Mouse (Mus musculus) liver, embryonic 11.5 days (tissue): ENCODE results near the gene Slc6a20a. TPM values are rescaled to one million over a fixed set of nuclear protein-coding genes. Genes with fewer than 3 reads are reported as not detected.

Source experiments
- ATAC-seq: fragments of 200-750 bp; cut with Nextera tagmentation; replicated peaks from 2 replicates; pipeline ENCODE4 v1.8.0; 2017; ENCODE audit warnings: moderate number of reproducible peaks, mild to moderate bottlenecking, moderate TSS enrichment, moderate library complexity; ENCODE audit not compliant: low FRiP score
- DNase-seq: peaks from one replicate; pipeline ENCODE4 v3.0.0-alpha.2; 2017; ENCODE audit warnings: low spot score
- H3K27ac ChIP-seq: fragments of 300-500 bp; sonication (generic); 2 replicates; pipeline ENCODE4 v1.5.1; 2014; ENCODE audit warnings: mild to moderate bottlenecking, low read depth, low read length, control low read depth
- H3K27me3 ChIP-seq: fragments of 300-500 bp; sonication (generic); replicated peaks from 2 replicates; pipeline ENCODE4 v1.6.1; 2014; ENCODE audit warnings: low read length, mixed read lengths; ENCODE audit not compliant: control insufficient read depth, insufficient read depth
- H3K36me3 ChIP-seq: fragments of 300-500 bp; sonication (generic); 2 replicates; pipeline ENCODE4 v1.6.1; 2014; ENCODE audit warnings: mild to moderate bottlenecking, low read length, moderate library complexity, mixed read lengths; ENCODE audit not compliant: control insufficient read depth, insufficient read depth
- H3K4me1 ChIP-seq: fragments of 300-500 bp; sonication (generic); replicated peaks from 2 replicates; pipeline ENCODE4 v1.6.1; 2014; ENCODE audit warnings: low read length, mixed read lengths; ENCODE audit not compliant: control insufficient read depth, insufficient read depth
- H3K4me2 ChIP-seq: fragments of 300-500 bp; sonication (generic); 2 replicates; pipeline ENCODE4 v1.6.1; 2014; ENCODE audit warnings: mild to moderate bottlenecking, control low read depth, moderate library complexity
- H3K4me3 ChIP-seq: fragments of 300-500 bp; sonication (generic); 2 replicates; pipeline ENCODE4 v1.5.1; 2014; ENCODE audit warnings: low read depth, low read length, control low read depth
- H3K9ac ChIP-seq: fragments of 300-500 bp; sonication (generic); 2 replicates; pipeline ENCODE4 v1.6.1; 2014; ENCODE audit warnings: low read depth, low read length, control low read depth
- H3K9me3 ChIP-seq: fragments of 300-500 bp; sonication (generic); 2 replicates; pipeline ENCODE4 v1.6.1; 2016; ENCODE audit warnings: low read length, inconsistent platforms, mixed read lengths; ENCODE audit not compliant: control insufficient read depth
- WGBS: fragments of 180-500 bp; shearing (Covaris S2); extraction: QIAGEN DNeasy Blood & Tissue Kit; methylation state at CpG from one replicate; pipeline ENCODE4 v1.1.7; 2014; 5-methylcytosine and 5-hydroxymethylcytosine counted together
- polyA plus RNA-seq: library from polyadenylated mRNA; unstranded; fragments of >200 nt; fragmentation: Nextera tagmentation; extraction: Ambion mirVana; gene quantifications from 2 replicates; pipeline ENCODE4 v1.2.1, GENCODE M21; 2014

Gene Slc6a20a
- polyA plus RNA-seq, 1 experiment from 2014 or later: 0.14 TPM

- no peak for ATAC-seq
- Histone ChIP-seq H3K4me1 (no peaks in the 10 kb centered on the region), H3K4me2 (no peak overlapping the region), H3K27ac (no peak overlapping the region), H3K4me3 (no peak overlapping the region), H3K27me3 (no peaks in the 10 kb centered on the region), H3K9ac (no peak overlapping the region), H3K9me3 (no peaks in the 10 kb centered on the region), H3K36me3 (no peaks in the 10 kb centered on the region)
- DNase-seq: no peak
- 59% methylated on average over 4 of the region's 4 CpGs for WGBS
Observed at GRCm38 (mm10) chr9:123651369-123651768, 27.3 kb downstream of the Slc6a20a start.

GRCm38 (mm10) chr9:123649785-123650511, 28.7 kb downstream of the Slc6a20a start:
- Histone ChIP-seq H3K4me2 (no peak overlapping the region), H3K27me3 (no peaks in the 10 kb centered on the region), H3K36me3 (no peaks in the 10 kb centered on the region), H3K9me3 (no peaks in the 10 kb centered on the region), H3K27ac (no peak overlapping the region), H3K4me3 (no peak overlapping the region), H3K4me1 (no peaks in the 10 kb centered on the region), H3K9ac (no peak overlapping the region)
- 69% methylated on average over 2 of the region's 2 CpGs for WGBS
- ATAC-seq: no peak
- DNase-seq: no peak

GRCm38 (mm10) chr9:123640106-123640505, 38.6 kb downstream of the Slc6a20a start:
- H3K4me1 ChIP-seq: no peaks in the 10 kb centered on the region

GRCm38 (mm10) chr9:123638668-123639089, 40.0 kb downstream of the Slc6a20a start:
- Histone ChIP-seq H3K27ac (no peak overlapping the region), H3K9ac (no peak overlapping the region), H3K9me3 (no peaks in the 10 kb centered on the region), H3K36me3 (no peaks in the 10 kb centered on the region), H3K4me3 (no peak overlapping the region), H3K4me2 (no peak overlapping the region), H3K27me3 (no peaks in the 10 kb centered on the region), H3K4me1 (no peaks in the 10 kb centered on the region)
- WGBS: 50% methylated on average over 1 of the region's 1 CpGs
- no peak for DNase-seq
- ATAC-seq: peak; percentile 57; the same call in 1 of the 2 replicates

More at GRCm38 (mm10) chr9:123640106-123640505, 38.6 kb downstream of the Slc6a20a start:
- WGBS: 60% methylated on average over 1 of the region's 1 CpGs
- no peaks in the 10 kb centered on the region for H3K9me3 ChIP-seq
- no peak overlapping the region for H3K4me2 ChIP-seq
- ATAC-seq (no peak), DNase-seq (no peak)
- H3K27me3 ChIP-seq: no peaks in the 10 kb centered on the region
- H3K9ac ChIP-seq: no peak overlapping the region
- H3K27ac ChIP-seq: no peak overlapping the region
- H3K36me3 ChIP-seq: no peaks in the 10 kb centered on the region
- H3K4me3 ChIP-seq: no peak overlapping the region

- ATAC-seq: no peak; the same call in 1 of the 2 replicates
Observed at GRCm38 (mm10) chr9:123638231-123638630, 40.5 kb downstream of the Slc6a20a start.

GRCm38 (mm10) chr9:123636771-123637170, 41.9 kb downstream of the Slc6a20a start:
- H3K9me3 ChIP-seq: no peaks in the 10 kb centered on the region
- no peak for DNase-seq
- no peak overlapping the region for H3K4me3 ChIP-seq
- H3K4me2 ChIP-seq: no peak overlapping the region
- H3K27ac ChIP-seq: no peak overlapping the region
- H3K4me1 ChIP-seq: no peaks in the 10 kb centered on the region
- WGBS: 61% methylated on average over 5 of the region's 5 CpGs
- no peaks in the 10 kb centered on the region for H3K36me3 ChIP-seq
- no peak overlapping the region for H3K9ac ChIP-seq
- no peak for ATAC-seq
- H3K27me3 ChIP-seq: no peaks in the 10 kb centered on the region

More at GRCm38 (mm10) chr9:123638231-123638630, 40.5 kb downstream of the Slc6a20a start:
- Histone ChIP-seq H3K36me3 (no peaks in the 10 kb centered on the region), H3K4me3 (no peak overlapping the region), H3K27ac (no peak overlapping the region), H3K27me3 (no peaks in the 10 kb centered on the region), H3K9me3 (no peaks in the 10 kb centered on the region), H3K9ac (no peak overlapping the region), H3K4me2 (no peak overlapping the region), H3K4me1 (no peaks in the 10 kb centered on the region)
- no peak for DNase-seq

- no peaks in the 10 kb centered on the region for H3K4me1 ChIP-seq
- H3K9ac ChIP-seq: no peak overlapping the region
- WGBS: 77% methylated on average over 3 of the region's 3 CpGs
- no peak overlapping the region for H3K4me3 ChIP-seq
- H3K9me3 ChIP-seq: no peaks in the 10 kb centered on the region
- no peak for ATAC-seq
- no peaks in the 10 kb centered on the region for H3K36me3 ChIP-seq
- DNase-seq: no peak
- no peak overlapping the region for H3K4me2 ChIP-seq
- no peaks in the 10 kb centered on the region for H3K27me3 ChIP-seq
- no peak overlapping the region for H3K27ac ChIP-seq
Observed at GRCm38 (mm10) chr9:123632993-123633392, 45.7 kb downstream of the Slc6a20a start.

GRCm38 (mm10) chr9:123632281-123632680, 46.4 kb downstream of the Slc6a20a start, which contains the start of gene Slc6a20b:
TSS of gene Slc6a20b (minus strand) at chr9:123632565.
- H3K27me3 ChIP-seq: no peaks in the 10 kb centered on the region
- DNase-seq (no peak), ATAC-seq (no peak)
- H3K4me1 ChIP-seq: no peaks in the 10 kb centered on the region
- no peak within 1 kb of the TSS for H3K4me2 ChIP-seq
- H3K27ac ChIP-seq: no peak within 1 kb of the TSS
- no peaks in the 10 kb centered on the region for H3K9me3 ChIP-seq
- no peak within 1 kb of the TSS for H3K4me3 ChIP-seq
- no peak within 1 kb of the TSS for H3K9ac ChIP-seq
- H3K36me3 ChIP-seq: no peaks in the 10 kb centered on the region
- 76% methylated on average over 6 of the region's 6 CpGs for WGBS

GRCm38 (mm10) chr9:123631666-123632065, 47.0 kb downstream of the Slc6a20a start:
- no peak for ATAC-seq
- H3K9me3 ChIP-seq: no peaks in the 10 kb centered on the region
- WGBS: 82% methylated on average over 3 of the region's 3 CpGs
- no peak overlapping the region for H3K4me2 ChIP-seq
- no peaks in the 10 kb centered on the region for H3K27me3 ChIP-seq
- DNase-seq: no peak
- H3K4me1 ChIP-seq: no peaks in the 10 kb centered on the region
- H3K36me3 ChIP-seq: no peaks in the 10 kb centered on the region
- H3K27ac ChIP-seq: no peak overlapping the region
- no peak overlapping the region for H3K4me3 ChIP-seq
- H3K9ac ChIP-seq: no peak overlapping the region
